Mouse (Mus musculus) adrenal gland, adult (tissue): ENCODE results near the gene Fbxo27.
"Not testable (repeated sequence)": the region's sequence is repeated elsewhere in the genome, so short reads cannot be mapped to it uniquely, and the experiment has no call there.

Experiments
- DNase-seq, 2 experiments: peaks; one replicate each; pipeline ENCODE4 v3.0.0; 2022 to 2023; ENCODE audit warnings: low spot score in 1 of 2; ENCODE audit not compliant: inconsistent age in 2 of 2

Gene Fbxo27

GRCm38 (mm10) chr7:28701306-28701705 is 8.7 kb downstream of the Fbxo27 start:
- not testable (repeated sequence) for DNase-seq

GRCm38 (mm10) chr7:28702601-28703143 is 10.0 kb downstream of the Fbxo27 start:
- DNase-seq = no peak

GRCm38 (mm10) chr7:28709454-28709853 is 16.8 kb downstream of the Fbxo27 start:
- no peak for DNase-seq

GRCm38 (mm10) chr7:28710962-28711361 is 18.3 kb downstream of the Fbxo27 start:
- DNase-seq = no peak

DNA sequence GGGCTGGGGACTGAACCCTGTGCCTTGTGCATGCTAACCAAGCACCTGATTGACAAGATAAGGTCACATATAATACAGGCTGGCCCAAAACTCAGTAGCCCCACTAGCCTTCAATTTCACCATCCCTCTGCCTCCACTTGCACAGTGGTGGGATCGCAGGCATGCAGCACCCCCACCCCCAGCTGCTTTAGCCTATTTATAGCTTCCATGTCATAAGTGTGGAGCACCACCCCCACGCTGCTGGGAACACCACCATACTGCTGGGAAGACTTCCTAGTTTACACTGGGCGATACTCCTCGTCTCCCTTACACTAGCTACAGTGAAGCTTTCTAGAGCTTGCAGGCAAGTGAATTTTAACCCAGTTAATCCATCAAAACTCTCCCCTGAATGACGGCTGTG is 22.0 kb downstream of the Fbxo27 start:
- no peak for DNase-seq

- no peak for DNase-seq
Measured at GRCm38 (mm10) chr7:28715598-28715997, 22.9 kb downstream of the Fbxo27 start.

- peak; percentile 78 to 91 for DNase-seq
Measured at GRCm38 (mm10) chr7:28716590-28717281, 24.1 kb downstream of the Fbxo27 start, which contains the start of gene Fbxo17. Gene Fbxo17 (plus strand): TSS chr7:28716804.

GRCm38 (mm10) chr7:28717726-28718125 is 25.1 kb downstream of the Fbxo27 start:
- DNase-seq = no peak

GRCm38 (mm10) chr7:28719159-28719558 is 26.5 kb downstream of the Fbxo27 start:
- DNase-seq = no peak

GRCm38 (mm10) chr7:28719650-28720049 is 27.0 kb downstream of the Fbxo27 start:
- no peak for DNase-seq

GRCm38 (mm10) chr7:28720753-28721537 is 28.3 kb downstream of the Fbxo27 start:
- no peak for DNase-seq

- no peak for DNase-seq
Measured at GRCm38 (mm10) chr7:28722079-28722478, 29.4 kb downstream of the Fbxo27 start.

- DNase-seq = no peak
Measured at GRCm38 (mm10) chr7:28724613-28725012, 32.0 kb downstream of the Fbxo27 start.

GRCm38 (mm10) chr7:28726600-28726999 is 34.0 kb downstream of the Fbxo27 start:
- DNase-seq = peak; percentile 88 to 92

DNA sequence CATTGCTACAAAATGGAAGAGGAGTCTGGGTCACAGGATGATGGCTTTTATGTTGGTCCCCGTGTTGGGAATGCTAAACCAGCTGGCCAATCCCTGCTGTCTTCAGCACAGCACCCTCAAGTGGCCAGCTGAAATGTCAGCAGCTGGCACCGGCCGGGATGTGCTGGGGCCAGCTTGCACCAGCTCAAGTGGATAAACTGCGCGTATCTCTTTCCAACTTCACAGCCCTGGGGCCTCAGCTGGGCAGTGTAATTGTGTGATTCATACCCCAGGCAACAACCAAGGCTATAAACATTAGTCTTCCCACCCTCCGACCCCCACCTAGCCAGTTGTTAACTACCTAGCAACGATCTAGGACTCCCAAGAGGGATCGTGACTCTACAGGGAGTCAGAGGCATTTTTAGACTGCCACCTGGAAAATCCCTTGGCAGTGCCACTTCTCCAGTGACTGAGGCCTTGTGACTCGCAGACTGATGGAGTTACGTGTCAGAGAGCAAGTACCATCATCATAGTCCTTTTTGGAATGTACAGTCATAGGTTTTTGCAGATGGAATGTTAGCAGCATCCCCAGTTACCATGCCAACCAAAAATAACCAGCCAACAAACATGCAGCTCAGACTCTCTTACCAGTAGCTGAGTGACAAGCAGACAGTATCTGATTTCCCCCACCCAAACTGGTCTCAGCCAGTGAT is 35.1 kb downstream of the Fbxo27 start:
- DNase-seq = peak in 1 of 2 experiments; percentile 57

DNA sequence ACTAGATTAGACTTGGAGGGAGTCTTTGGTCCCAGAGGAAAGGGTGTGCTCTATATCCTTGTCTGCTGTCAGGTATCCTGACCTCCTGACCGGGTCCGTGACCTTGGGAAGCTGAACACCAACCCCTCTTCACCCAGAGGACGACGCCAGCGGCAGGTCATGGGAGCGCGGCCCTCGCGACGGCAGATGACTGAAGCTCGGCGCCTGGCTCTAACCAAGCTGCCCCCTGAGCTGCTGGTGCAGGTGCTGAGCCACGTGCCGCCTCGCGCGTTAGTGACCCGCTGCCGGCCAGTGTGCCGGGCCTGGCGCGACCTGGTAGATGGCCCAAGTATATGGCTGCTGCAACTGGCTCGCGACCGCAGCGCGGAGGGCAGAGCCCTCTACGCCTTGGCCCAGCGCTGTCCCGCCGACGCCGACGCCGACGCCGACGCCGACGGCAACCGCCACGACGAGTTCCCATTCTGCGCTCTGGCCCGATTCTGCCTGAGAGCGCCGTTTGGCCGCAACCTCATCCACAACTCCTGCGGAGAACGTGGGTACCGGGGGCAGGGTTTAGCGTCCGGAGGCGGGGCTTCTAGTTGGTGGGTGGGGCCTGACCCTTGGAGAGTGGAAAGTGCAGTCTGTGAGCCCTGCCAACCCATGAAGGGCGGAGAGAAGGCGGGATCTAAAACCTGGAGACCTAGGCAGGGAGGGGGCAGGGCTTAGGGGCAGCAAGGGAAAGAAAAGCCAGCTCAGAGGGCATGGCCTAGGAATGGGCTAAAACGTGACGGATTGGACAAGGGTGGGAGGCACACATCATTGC is 39.9 kb downstream of the Fbxo27 start:
- peak; percentile 87 to 94 for DNase-seq

- DNase-seq = no peak
Measured at GRCm38 (mm10) chr7:28733211-28733610, 40.6 kb downstream of the Fbxo27 start.

DNA sequence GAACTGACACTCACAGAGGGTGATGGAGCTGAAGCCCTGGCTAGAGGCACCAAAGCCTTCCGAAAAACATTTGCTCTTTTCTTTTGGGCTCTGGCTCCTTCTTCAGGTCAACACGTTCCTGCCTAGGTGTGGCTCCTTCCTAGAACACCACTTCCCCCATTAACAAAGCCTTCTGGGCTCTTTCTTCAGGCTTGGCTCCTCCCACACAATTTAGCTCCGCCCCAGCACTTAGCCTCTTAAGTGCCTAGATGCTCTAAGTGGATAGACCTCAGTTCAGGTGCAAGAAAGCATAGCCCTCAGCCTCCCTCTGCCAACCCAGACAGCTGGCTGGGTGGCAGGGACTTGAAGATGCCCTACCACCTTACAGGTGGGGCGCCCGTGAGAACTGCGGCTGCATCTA is 43.1 kb downstream of the Fbxo27 start:
- no peak for DNase-seq

DNA sequence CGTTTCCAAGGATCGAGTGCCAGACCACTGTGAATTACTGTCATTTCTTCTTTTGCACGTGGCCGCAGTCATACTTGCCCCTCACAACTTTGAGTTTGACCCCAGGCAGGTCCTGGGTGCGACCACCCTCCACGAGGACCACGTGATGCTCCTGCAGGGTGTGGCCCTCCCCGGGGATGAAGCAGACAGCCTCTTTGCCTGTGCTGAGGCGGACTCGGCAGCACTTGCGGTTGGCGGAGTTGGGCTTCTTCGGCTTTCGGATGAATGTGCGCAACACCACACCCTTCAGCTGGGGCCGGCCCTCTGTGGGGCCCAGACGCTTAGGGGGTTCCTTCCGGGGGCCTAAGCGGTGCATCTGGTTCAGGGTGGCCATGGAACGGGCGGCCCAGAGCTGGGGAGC is 47.2 kb downstream of the Fbxo27 start:
- DNase-seq = no peak

DNA sequence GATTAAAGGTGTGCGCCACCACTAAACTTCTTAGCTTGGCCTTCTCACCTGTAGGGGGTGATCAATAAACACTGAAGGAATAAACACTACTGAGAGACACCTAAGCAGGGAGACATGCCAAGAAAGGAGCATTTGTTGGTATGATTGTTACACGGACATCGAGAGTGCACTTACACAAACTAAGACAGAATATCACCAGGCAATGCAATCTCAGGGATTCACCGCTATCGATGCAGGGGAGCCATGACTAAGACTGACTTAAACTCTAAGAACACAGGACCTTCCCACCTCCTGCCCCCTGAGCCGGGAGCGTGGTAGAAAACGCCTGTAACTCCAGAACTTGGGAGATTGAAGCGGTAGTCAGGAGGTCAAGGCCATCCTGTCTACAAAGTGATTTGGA is 48.3 kb downstream of the Fbxo27 start:
- DNase-seq = peak; percentile 44 to 77

DNA sequence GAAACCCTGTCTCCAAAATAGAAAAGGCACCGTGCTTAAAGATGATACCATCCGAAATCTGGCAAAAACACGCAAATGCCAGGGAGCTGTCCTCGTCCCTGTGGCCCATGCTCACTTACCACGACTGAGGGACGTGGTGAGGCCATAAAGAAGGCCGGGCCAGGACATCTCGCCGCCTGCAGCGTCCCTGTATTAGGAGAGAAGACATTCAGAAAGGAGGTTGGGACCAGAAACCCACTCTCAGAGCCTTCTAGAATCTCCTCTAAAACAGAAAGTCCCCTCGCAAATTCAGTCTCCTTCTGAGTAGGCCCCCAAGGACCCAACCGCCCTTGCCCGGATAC is 48.7 kb downstream of the Fbxo27 start:
- no peak for DNase-seq
